Mouse (Mus musculus) layer of hippocampus, adult 9-11 months (tissue): Measurements from ENCODE around the gene Zdhhc8.

Experiments
- DNase-seq: peaks from one replicate; pipeline ENCODE4 v3.0.0; 2022

The Zdhhc8 gene

GRCm38 (mm10) chr16:18234671-18235388 is at the start of gene Zdhhc8:
Gene Zdhhc8, minus strand, starts transcription at chr16:18235136.
- DNase-seq: peak; percentile 80

GRCm38 (mm10) chr16:18275166-18275565 is 40.2 kb upstream of the Zdhhc8 start:
- DNase-seq: no peak

GRCm38 (mm10) chr16:18268182-18268581 is 33.2 kb upstream of the Zdhhc8 start:
- no peak for DNase-seq

GRCm38 (mm10) chr16:18265024-18265423 is 30.1 kb upstream of the Zdhhc8 start:
- DNase-seq: no peak

GRCm38 (mm10) chr16:18258221-18258620 is 23.3 kb upstream of the Zdhhc8 start, which contains the start of gene Gm49776:
Gene Gm49776, minus strand, starts transcription at chr16:18258321.
- DNase-seq: no peak

- DNase-seq: no peak
These were observed 18.9 kb upstream of the Zdhhc8 start for GRCm38 (mm10) chr16:18253866-18254265.

GRCm38 (mm10) chr16:18252736-18253135 is 17.8 kb upstream of the Zdhhc8 start:
- DNase-seq: no peak

- DNase-seq: no peak
These were observed 16.2 kb upstream of the Zdhhc8 start for GRCm38 (mm10) chr16:18250828-18251790.

GRCm38 (mm10) chr16:18250231-18250630 is 15.3 kb upstream of the Zdhhc8 start:
- no peak for DNase-seq

GRCm38 (mm10) chr16:18249364-18249967 is 14.5 kb upstream of the Zdhhc8 start:
- peak; percentile 77 for DNase-seq

- peak; percentile 99 for DNase-seq
These were observed 13.8 kb upstream of the Zdhhc8 start, which contains the start of the genes Trmt2a and Ranbp1 for GRCm38 (mm10) chr16:18248433-18249363. Gene Trmt2a, plus strand, starts transcription at chr16:18248679. Gene Ranbp1, minus strand, starts transcription at chr16:18248732.

GRCm38 (mm10) chr16:18247521-18248399 is 12.8 kb upstream of the Zdhhc8 start:
- no peak for DNase-seq

- DNase-seq: no peak
These were observed 6.6 kb upstream of the Zdhhc8 start for GRCm38 (mm10) chr16:18241581-18241980.

GRCm38 (mm10) chr16:18236676-18237501 is 2.0 kb upstream of the Zdhhc8 start:
- no peak for DNase-seq

- peak; percentile 73 for DNase-seq
These were observed 591 bp upstream of the Zdhhc8 start for GRCm38 (mm10) chr16:18235389-18236065.

GRCm38 (mm10) chr16:18233919-18234670 is 841 bp downstream of the Zdhhc8 start:
- DNase-seq: no peak

GRCm38 (mm10) chr16:18233451-18233850 is 1.5 kb downstream of the Zdhhc8 start:
- DNase-seq: no peak

- DNase-seq: no peak
These were observed 3.5 kb downstream of the Zdhhc8 start for GRCm38 (mm10) chr16:18231451-18231850.

- DNase-seq: no peak
These were observed 3.9 kb downstream of the Zdhhc8 start for GRCm38 (mm10) chr16:18231047-18231446.
